Mouse (Mus musculus): ENCODE data around the gene Fam213b.

- TF ChIP-seq CTCF (IDR thresholded peaks at IDR 0.05; ENCODE audit: low read depth, low read length) (no peak), POLR2A (IDR thresholded peaks at IDR 0.05; ENCODE audit: borderline replicate concordance, low read depth, low read length) (no peak)
Measured at GRCm38 (mm10) chr4:154870721-154871120, 28.2 kb downstream of the Fam213b start.
